Mouse (Mus musculus) lung, adult 2 months (tissue): ENCODE results near the gene Vmn2r97.
"Not testable (repeated sequence)": the region's sequence is repeated elsewhere in the genome, so short reads cannot be mapped to it uniquely, and the experiment has no call there.

Experiments used
- CTCF ChIP-seq: fragments of 200-500 bp; IDR thresholded peaks from 2 replicates; pipeline ENCODE4 v1.5.1; 2011; ENCODE audit warnings: mild to moderate bottlenecking, low read length, control low read depth; ENCODE audit not compliant: insufficient read depth
- POLR2A ChIP-seq: fragments of 200-500 bp; IDR thresholded peaks from 2 replicates; pipeline ENCODE4 v1.6.1; 2011; ENCODE audit warnings: low read depth, mild to moderate bottlenecking, control low read depth, low read length, borderline replicate concordance; ENCODE audit errors: extremely low read depth

GRCm38 (mm10) chr17:18914000-18914399 is at the start of gene Vmn2r97:
- TF ChIP-seq CTCF, POLR2A: not testable (repeated sequence)
